In the genomic region with DNA sequence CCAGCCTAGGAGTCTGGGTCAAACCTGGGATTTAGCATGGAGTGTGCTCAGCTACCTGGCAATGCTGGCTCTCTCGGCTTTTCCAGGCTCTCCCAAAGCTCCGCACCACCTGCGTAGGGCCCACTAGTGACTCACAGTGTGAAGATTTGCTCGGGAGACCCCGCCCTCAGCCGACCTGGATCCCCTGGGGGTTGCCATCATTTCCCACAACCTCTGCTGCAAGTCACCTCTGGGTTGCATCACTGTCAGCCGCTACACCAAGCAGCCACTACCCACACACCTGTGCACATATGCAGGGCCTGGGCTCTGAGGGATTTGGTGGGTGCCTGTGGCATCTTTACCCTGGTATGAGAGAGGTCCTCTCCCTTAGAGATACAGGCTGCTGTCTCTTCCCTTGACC, we compare ENCODE assay signal across 21 mouse cellular contexts.
A peak's percentile ranks its signal among the peaks of the same experiment; 100 is the strongest.
DNase-seq lines count a peak whose midpoint lies in the region; ATAC-seq and TF ChIP-seq lines count a peak whose summit lies in the region.
"Had no signal": no experiment of that assay in that cellular context is flagged by ENCODE, and none has a peak within 500 bp of the region (broad histone marks: within the 10 kb centered on the region; RNA-seq: fewer than 3 reads in every experiment).

No protein-coding gene starts in this region.

- H3K36me3 ChIP-seq in forebrain, embryonic 10.5 days (replicated peaks): no peaks in the 10 kb centered on the region
- H3K36me3 ChIP-seq in forebrain, embryonic 12.5 days (replicated peaks): no peaks in the 10 kb centered on the region
- no peaks in the 10 kb centered on the region for H3K36me3 ChIP-seq in hindbrain, embryonic 10.5 days
- H3K36me3 ChIP-seq in hindbrain, embryonic 14.5 days (replicated peaks; ENCODE audit: control insufficient read depth, insufficient read depth): no peaks in the 10 kb centered on the region
- H3K36me3 ChIP-seq in CH12.LX (replicated peaks in 1 of 2; ENCODE audit: control insufficient read depth in 1 of 2, insufficient read depth in 1 of 2, low read length in 1 of 2): no peaks in the 10 kb centered on the region
- H3K36me3 ChIP-seq: G1E had no signal

- H3K4me3 ChIP-seq in forebrain, embryonic 10.5 days: no peak overlapping the region
- H3K4me3 ChIP-seq in forebrain, embryonic 12.5 days (replicated peaks): no peak overlapping the region
- H3K4me3 ChIP-seq in hindbrain, embryonic 10.5 days: no peak overlapping the region
- H3K4me3 ChIP-seq in hindbrain, embryonic 14.5 days (replicated peaks; ENCODE audit: low read length): no peak overlapping the region
- H3K4me3 ChIP-seq in CH12.LX (replicated peaks in 1 of 3; ENCODE audit: low read depth in 2 of 3, low read length in 2 of 3, poor library complexity in 1 of 3): peak overlapping the region in 2 of 3 experiments; percentile 8 to 21

- TF ChIP-seq CTCF in CH12.LX (conservative IDR thresholded peaks at IDR 0.05 in 1 of 2, IDR thresholded peaks at IDR 0.05 in 1 of 2; ENCODE audit: low read depth in 2 of 2, low read length in 2 of 2): no peak

- H3K79me2 ChIP-seq in CH12.LX (replicated peaks; ENCODE audit: control insufficient read depth, extremely low read depth, insufficient read depth, poor library complexity, severe bottlenecking): no peaks in the 10 kb centered on the region

- 0 out of 2 replicates have a peak overlapping the region, but pooled peaks have one; percentile 53 for H3K27ac ChIP-seq in forebrain, embryonic 10.5 days
- no peak overlapping the region for H3K27ac ChIP-seq in forebrain, embryonic 12.5 days
- H3K27ac ChIP-seq in hindbrain, embryonic 10.5 days: peak overlapping the region; percentile 35; the same call in 1 of the 2 replicates
- H3K27ac ChIP-seq in hindbrain, embryonic 14.5 days: no peak overlapping the region
- H3K27ac ChIP-seq in CH12.LX (ENCODE audit: insufficient read depth, low read depth): peak overlapping the region; percentile 60; the same call in 1 of the 2 replicates

- ATAC-seq in forebrain, embryonic 12.5 days (ENCODE audit: low FRiP score): no peak
- no peak for ATAC-seq in hindbrain, embryonic 14.5 days (ENCODE audit: low FRiP score)
- ATAC-seq: activated CD4-positive, CD25-positive, alpha-beta regulatory T cell, adult 4 months; CD4-positive, CD25-positive, alpha-beta regulatory T cell, adult 4 months; Patski had no signal

- H3K4me2 ChIP-seq in forebrain, embryonic 12.5 days: no peak overlapping the region
- H3K4me2 ChIP-seq in hindbrain, embryonic 14.5 days (replicated peaks): no peak overlapping the region
- H3K4me2 ChIP-seq in CH12.LX (ENCODE audit: insufficient read depth, low read depth, poor library complexity, severe bottlenecking): peak overlapping the region; percentile 33

- H3K27me3 ChIP-seq in forebrain, embryonic 10.5 days (ENCODE audit: poor library complexity, severe bottlenecking): peaks cover 80% of the 10 kb centered on the region
- H3K27me3 ChIP-seq in forebrain, embryonic 12.5 days: peaks cover 14% of the 10 kb centered on the region; the same call in 1 of the 2 replicates
- peaks cover 54% of the 10 kb centered on the region for H3K27me3 ChIP-seq in hindbrain, embryonic 10.5 days (ENCODE audit: insufficient read depth, poor library complexity, severe bottlenecking)
- H3K27me3 ChIP-seq in hindbrain, embryonic 14.5 days (ENCODE audit: control insufficient read depth, insufficient read depth, low read length): no peaks in the 10 kb centered on the region
- peaks cover 2% of the 10 kb centered on the region for H3K27me3 ChIP-seq in CH12.LX (replicated peaks)
- H3K27me3 ChIP-seq: Patski had no signal

- H3K9ac ChIP-seq in forebrain, embryonic 12.5 days: no peak overlapping the region
- no peak overlapping the region for H3K9ac ChIP-seq in hindbrain, embryonic 14.5 days
- peak overlapping the region; percentile 23 for H3K9ac ChIP-seq in CH12.LX (ENCODE audit: insufficient read depth, low read depth)

- H3K4me1 ChIP-seq in forebrain, embryonic 10.5 days: peaks cover 73% of the 10 kb centered on the region
- peaks cover 55% of the 10 kb centered on the region for H3K4me1 ChIP-seq in forebrain, embryonic 12.5 days
- H3K4me1 ChIP-seq in hindbrain, embryonic 10.5 days (replicated peaks): peaks cover 82% of the 10 kb centered on the region
- H3K4me1 ChIP-seq in hindbrain, embryonic 14.5 days (replicated peaks; ENCODE audit: control insufficient read depth, insufficient read depth, low read length): peaks cover 45% of the 10 kb centered on the region
- H3K4me1 ChIP-seq in CH12.LX (ENCODE audit: control insufficient read depth in 1 of 2, insufficient read depth in 2 of 2): peaks cover 59 to 79% of the 10 kb centered on the region in 2 experiments

- dilution Hi-C loops in CH12.LX (cut with MboI; ENCODE audit: extremely low pct_ligation_motif_present, extremely low pct_unique_long_range_greater_than_20kb, low sequenced_read_pairs): no loop called here

- 90% methylated on average over 7 of the region's 7 CpGs for WGBS in forebrain, embryonic 10.5 days
- WGBS in forebrain, embryonic 12.5 days: 86% methylated on average over 7 of the region's 7 CpGs
- WGBS in hindbrain, embryonic 10.5 days: 86% methylated on average over 7 of the region's 7 CpGs
- WGBS in hindbrain, embryonic 14.5 days: 89% methylated on average over 7 of the region's 7 CpGs

- no peak; the same call in 1 of the 2 replicates for TF ChIP-seq EP300 in CH12.LX (IDR thresholded peaks at IDR 0.05; ENCODE audit: low read length)

- no peak for DNase-seq in forebrain, embryonic 10.5 days (ENCODE audit: extremely low spot score, low spot score)
- DNase-seq in hindbrain, embryonic 10.5 days (ENCODE audit: low spot score): no peak
- no peak for DNase-seq in hindbrain, embryonic 14.5 days (ENCODE audit: low spot score)
- peak; percentile 72 for DNase-seq in CH12.LX (ENCODE audit: extremely low read depth)
- no peak for DNase-seq in cerebellum, adult 9-11 months
- DNase-seq: adrenal gland, adult 2 months; adrenal gland, adult 8-10 months; adrenal gland, postnatal 10 days; adrenal gland, postnatal 14 days; adrenal gland, postnatal 25 days; adrenal gland, postnatal 36 days; B cell, adult 2 months; cerebellum, adult 11 months; cerebellum, adult 11-12 months; cerebellum, adult 18-20 months; cerebellum, adult 2 months had no signal

- no peak for TF ChIP-seq RAD21 in CH12.LX (IDR thresholded peaks at IDR 0.05; ENCODE audit: low read depth, low read length)

- no peaks in the 10 kb centered on the region; the same call in 1 of the 2 replicates for H3K9me3 ChIP-seq in forebrain, embryonic 10.5 days
- no peaks in the 10 kb centered on the region for H3K9me3 ChIP-seq in forebrain, embryonic 12.5 days
- H3K9me3 ChIP-seq in hindbrain, embryonic 10.5 days: no peaks in the 10 kb centered on the region
- no peaks in the 10 kb centered on the region for H3K9me3 ChIP-seq in hindbrain, embryonic 14.5 days (ENCODE audit: control insufficient read depth, low read length)
- H3K9me3 ChIP-seq in CH12.LX (replicated peaks; ENCODE audit: low read length): no peaks in the 10 kb centered on the region

- in situ Hi-C loops in CH12.LX (cut with MboI; ENCODE audit: low pct_ligation_motif_present, low pct_unique_long_range_greater_than_20kb, low sequenced_read_pairs): no loop called here

- no peak for TF ChIP-seq POLR2A in CH12.LX (IDR thresholded peaks at IDR 0.05; ENCODE audit: low read depth, low read length)

TF ChIP-seq in CH12.LX, 34 proteins besides CTCF, POLR2A, EP300 and RAD21:
- no peak for TF ChIP-seq NRF1 (IDR thresholded peaks at IDR 0.05; ENCODE audit: low read depth, low read length)
- TF ChIP-seq MXI1 (IDR thresholded peaks at IDR 0.05; ENCODE audit: low read depth, low read length): no peak; the same call in 1 of the 2 replicates
- TF ChIP-seq UBTF (IDR thresholded peaks at IDR 0.05; ENCODE audit: low read depth, low read length): no peak
- TF ChIP-seq MEF2A (IDR thresholded peaks at IDR 0.05; ENCODE audit: borderline replicate concordance, low read depth, low read length): peak; percentile 26; the same call in 1 of the 2 replicates
- peak; percentile 61 for TF ChIP-seq BHLHE40 (IDR thresholded peaks at IDR 0.05; ENCODE audit: low read depth, low read length)
- TF ChIP-seq IRF4 (IDR thresholded peaks at IDR 0.05; ENCODE audit: low read depth, low read length): peak; percentile 77
- peak; percentile 70; the same call in 1 of the 2 replicates for TF ChIP-seq TCF12 (IDR thresholded peaks at IDR 0.05; ENCODE audit: low read depth, low read length)
- TF ChIP-seq ETS1 (conservative IDR thresholded peaks at IDR 0.05; ENCODE audit: low read depth, low read length): peak; percentile 77

Comparison
In these comparisons a context has a peak if more than half of its experiments do, and no peak if none do; other contexts are left out.
1. H3K27ac ChIP-seq: peak in forebrain, embryonic 10.5 days (single experiment), hindbrain, embryonic 10.5 days (single experiment) and CH12.LX (single experiment); none in forebrain, embryonic 12.5 days (single experiment) and hindbrain, embryonic 14.5 days (single experiment).
2. H3K4me3 ChIP-seq: peak in CH12.LX (2 of 3); none in forebrain, embryonic 10.5 days (single experiment), forebrain, embryonic 12.5 days (single experiment), hindbrain, embryonic 10.5 days (single experiment) and hindbrain, embryonic 14.5 days (single experiment).